Mouse (Mus musculus) E14TG2a.4 (cell line): ENCODE measurements around the gene Arhgap10.

Source experiments
- CTCF ChIP-seq: conservative IDR thresholded peaks from 2 replicates; pipeline ENCODE4 v1.5.1; 2014; ENCODE audit warnings: low read length
- NANOG ChIP-seq: IDR thresholded peaks from 2 replicates; pipeline ENCODE4 v1.6.1; 2014; ENCODE audit warnings: borderline replicate concordance, low read length, mixed read lengths
- POU5F1 ChIP-seq: IDR thresholded peaks from 2 replicates; pipeline ENCODE4 v1.6.1; 2014; ENCODE audit warnings: low read length, borderline replicate concordance

DNA sequence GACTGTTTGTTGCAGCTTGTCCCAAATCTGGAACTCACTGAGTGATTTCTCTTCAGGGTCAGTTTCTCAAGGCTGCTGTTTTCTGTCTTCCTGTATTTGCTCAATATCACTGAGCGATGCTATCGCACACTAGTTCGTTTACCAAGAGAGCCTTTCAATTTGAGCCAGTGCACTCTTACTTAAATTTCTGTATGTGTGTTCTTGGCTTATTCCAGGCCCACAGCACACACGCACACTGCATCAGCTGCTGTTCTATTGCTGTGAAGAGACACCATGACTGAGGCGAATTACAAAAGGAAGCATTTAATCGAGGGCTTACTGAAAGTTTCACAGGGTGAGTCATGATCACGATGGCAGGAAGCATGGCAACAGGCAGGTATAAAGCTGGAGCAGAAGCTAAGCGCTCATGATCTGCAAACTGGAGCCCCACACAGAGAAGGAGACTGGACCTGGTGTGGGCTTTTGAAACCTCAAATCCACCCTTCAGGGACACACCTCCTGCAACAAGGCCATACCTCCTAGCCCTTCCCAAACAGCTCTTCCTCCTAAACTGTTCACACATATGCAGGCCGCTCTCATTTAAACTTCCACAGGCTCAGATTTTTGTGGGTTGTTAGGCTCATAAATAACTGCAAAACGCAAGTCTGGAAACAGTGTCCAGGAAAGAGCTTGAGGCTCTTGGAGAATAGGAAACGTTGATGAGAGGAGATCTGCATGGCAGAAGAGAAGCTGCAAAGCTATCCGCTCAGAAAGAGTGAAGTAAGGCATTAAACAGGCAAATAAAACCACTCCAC is 255.3 kb downstream of the Arhgap10 start:
- TF ChIP-seq CTCF (no peak), NANOG (no peak), POU5F1 (no peak)
